Mouse (Mus musculus) CD4-positive naive resting alpha-beta T cell, adult 76 days (primary cell): ENCODE data around the gene Lama1. TPM values are rescaled to one million over a fixed set of nuclear protein-coding genes. Genes with fewer than 3 reads are reported as not detected.

Source experiments
- total RNA-seq: library from RNA; stranded (reverse); gene quantifications from one replicate; pipeline ENCODE4 v1.2.4, GENCODE M21; 2023

The Lama1 gene
- total RNA-seq, result not detected

DNA sequence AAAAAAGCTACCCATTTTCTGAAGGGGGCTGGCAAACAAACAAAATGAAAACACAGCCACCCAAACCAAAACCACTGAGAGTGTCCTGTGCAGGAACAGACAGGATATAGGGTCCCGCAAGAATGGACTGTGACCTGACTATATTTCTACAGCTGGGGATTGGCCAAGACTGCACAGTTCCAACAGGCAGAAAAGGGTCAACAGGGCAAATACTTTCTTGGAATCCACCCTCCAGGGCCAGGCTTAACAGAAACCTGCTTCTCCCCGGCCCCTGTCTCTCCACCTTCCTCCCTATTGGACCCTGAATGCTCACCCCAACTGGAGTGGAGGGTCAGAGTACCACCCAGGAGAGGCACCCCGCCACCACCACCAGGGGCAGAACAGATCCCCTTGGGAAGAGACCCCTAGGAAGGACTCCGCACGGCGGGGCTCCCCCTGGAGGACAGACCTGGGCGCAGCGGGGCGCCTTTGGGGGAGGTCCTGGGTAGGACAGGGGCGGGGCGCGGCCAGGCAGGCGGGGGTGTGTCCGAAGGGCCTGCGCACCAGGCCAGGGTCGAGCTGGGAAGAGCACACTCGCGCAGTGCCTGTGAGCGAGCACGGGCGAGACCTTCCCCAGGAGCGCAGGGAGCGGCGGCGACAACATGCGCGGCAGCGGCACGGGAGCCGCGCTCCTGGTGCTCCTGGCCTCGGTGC lies at the start of gene Lama1:
Gene Lama1 (plus strand): TSS at position 566 of the 693 bp plus-strand sequence.

Other genes with a start within 250 kb of the Lama1 start
- not detected for gene Lrrc30, start 64.5 kb upstream of the Lama1 start, total RNA-seq